Mouse (Mus musculus) ES-Bruce4 (cell line): ENCODE data around the gene Klhl24.

Experiments
- CTCF ChIP-seq: IDR thresholded peaks from one replicate; pipeline ENCODE4 v1.8.1; 2011; ENCODE audit warnings: low read depth, low read length
- EP300 ChIP-seq: IDR thresholded peaks from 2 replicates; pipeline ENCODE4 v1.6.1; 2011; ENCODE audit warnings: low read depth, low read length; ENCODE audit not compliant: insufficient read depth

DNA sequence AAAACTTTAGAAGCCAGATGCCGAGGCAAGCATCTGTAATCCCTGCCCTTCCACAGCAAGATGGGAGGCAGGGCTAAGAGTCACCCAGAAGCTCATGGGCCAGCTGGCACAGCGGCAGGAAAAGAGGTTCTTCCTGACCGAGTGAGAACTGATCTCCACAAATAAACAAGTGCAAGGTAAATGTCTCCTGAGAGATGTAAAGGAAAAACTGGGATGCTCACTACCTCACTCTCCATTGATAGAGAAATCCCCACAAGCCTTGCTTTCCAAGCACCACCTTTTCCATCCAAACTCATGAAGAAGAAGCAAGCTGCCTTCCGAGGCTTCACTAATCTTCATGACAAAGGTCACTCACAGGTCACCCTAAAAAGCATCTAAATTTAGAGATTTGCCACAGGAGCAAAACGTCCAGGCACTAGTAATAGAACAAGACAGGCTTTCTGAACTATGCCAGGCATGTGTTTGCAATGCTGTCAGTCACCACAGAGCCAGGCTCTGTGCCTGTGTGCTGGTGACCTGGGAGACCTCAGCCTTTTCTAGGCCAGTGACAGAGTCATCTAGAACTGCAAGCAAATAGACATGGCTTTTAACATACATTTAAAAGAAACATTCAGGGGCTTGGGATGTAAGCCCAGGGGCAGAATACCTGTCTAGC lies 6.3 kb upstream of the Klhl24 start:
- TF ChIP-seq EP300 (no peak), CTCF (no peak)
